Mouse (Mus musculus): ENCODE measurements at regions not wholly inside any gene's neighbourhood (a gene's known extent, or its start where the extent isn't known, plus 50 kb on each side); places are given as distances from the start of the nearest gene placed in this dataset.
A peak's percentile ranks its signal among the peaks of the same experiment; 100 is the strongest.

- no peak for DNase-seq
Measured at GRCm38 (mm10) chr4:5379215-5379614, 586.1 kb upstream of the Impad1 start.

GRCm38 (mm10) chr4:5358274-5358673, 565.1 kb upstream of the Impad1 start:
- DNase-seq = no peak

GRCm38 (mm10) chr4:5346226-5346625, 553.1 kb upstream of the Impad1 start:
- peak; percentile 4 for DNase-seq

GRCm38 (mm10) chr4:5344739-5345138, 551.6 kb upstream of the Impad1 start:
- DNase-seq = no peak

- DNase-seq = no peak
Measured at GRCm38 (mm10) chr4:5344311-5344710, 551.2 kb upstream of the Impad1 start.

GRCm38 (mm10) chr4:5337158-5337896, 544.2 kb upstream of the Impad1 start:
- DNase-seq = peak; percentile 8

GRCm38 (mm10) chr4:5335030-5335429, 541.9 kb upstream of the Impad1 start:
- no peak for DNase-seq

GRCm38 (mm10) chr4:5328497-5329194, 535.5 kb upstream of the Impad1 start:
- DNase-seq = no peak

GRCm38 (mm10) chr4:5327171-5327661, 534.1 kb upstream of the Impad1 start:
- DNase-seq = no peak

GRCm38 (mm10) chr4:5301461-5301860, 508.3 kb upstream of the Impad1 start:
- DNase-seq = no peak

GRCm38 (mm10) chr4:5301017-5301416, 507.9 kb upstream of the Impad1 start:
- no peak for DNase-seq

- no peak for DNase-seq
Measured at GRCm38 (mm10) chr4:5299208-5299607, 506.1 kb upstream of the Impad1 start.

GRCm38 (mm10) chr4:5294030-5294429, 500.9 kb upstream of the Impad1 start:
- no peak for DNase-seq

- DNase-seq = no peak
Measured at GRCm38 (mm10) chr4:5276113-5276512, 483.0 kb upstream of the Impad1 start.
